Mouse (Mus musculus) kidney, postnatal 10 days (tissue): ENCODE measurements around the gene Insrr.
A peak's percentile ranks its signal among the peaks of the same experiment; 100 is the strongest.
"Not testable (repeated sequence)": the region's sequence is repeated elsewhere in the genome, so short reads cannot be mapped to it uniquely, and the experiment has no call there.

ENCODE experiments used
- DNase-seq: peaks from one replicate; pipeline ENCODE4 v3.0.0; 2021; ENCODE audit warnings: mixed read lengths

The Insrr gene

GRCm38 (mm10) chr3:87779086-87779485, 17.7 kb upstream of the Insrr start:
- no peak for DNase-seq

- DNase-seq: peak; percentile 38
Observed at GRCm38 (mm10) chr3:87783282-87784023, 13.3 kb upstream of the Insrr start.

- DNase-seq: no peak
Observed at GRCm38 (mm10) chr3:87785156-87785555, 11.6 kb upstream of the Insrr start.

GRCm38 (mm10) chr3:87785626-87786214, 11.0 kb upstream of the Insrr start:
- DNase-seq: no peak

GRCm38 (mm10) chr3:87789248-87789647, 7.5 kb upstream of the Insrr start:
- no peak for DNase-seq

GRCm38 (mm10) chr3:87789768-87790167, 7.0 kb upstream of the Insrr start:
- DNase-seq: no peak

GRCm38 (mm10) chr3:87794922-87795325, 1.8 kb upstream of the Insrr start, which contains the start of gene Ntrk1:
Gene Ntrk1, minus strand, starts transcription at chr3:87795162.
- peak; percentile 50 for DNase-seq

GRCm38 (mm10) chr3:87795336-87796277, 1.1 kb upstream of the Insrr start:
- DNase-seq: peak; percentile 85

GRCm38 (mm10) chr3:87801681-87802080, 4.9 kb downstream of the Insrr start:
- DNase-seq: peak; percentile 46

GRCm38 (mm10) chr3:87804038-87804677, 7.4 kb downstream of the Insrr start:
- no peak for DNase-seq

GRCm38 (mm10) chr3:87809322-87809962, 12.7 kb downstream of the Insrr start:
- peak; percentile 38 for DNase-seq

- no peak for DNase-seq
Observed at GRCm38 (mm10) chr3:87811297-87811696, 14.5 kb downstream of the Insrr start.

- no peak for DNase-seq
Observed at GRCm38 (mm10) chr3:87812413-87812812, 15.7 kb downstream of the Insrr start.

GRCm38 (mm10) chr3:87812873-87813272, 16.1 kb downstream of the Insrr start:
- peak; percentile 74 for DNase-seq

GRCm38 (mm10) chr3:87816166-87816565, 19.4 kb downstream of the Insrr start:
- DNase-seq: peak; percentile 58

- DNase-seq: peak; percentile 89
Observed at GRCm38 (mm10) chr3:87816646-87817093, 19.9 kb downstream of the Insrr start.

GRCm38 (mm10) chr3:87818226-87818625, 21.5 kb downstream of the Insrr start:
- DNase-seq: peak; percentile 17

- not testable (repeated sequence) for DNase-seq
Observed at GRCm38 (mm10) chr3:87824206-87824605, 27.5 kb downstream of the Insrr start, which contains the start of gene Pear1. Gene Pear1, minus strand, starts transcription at chr3:87824306.

- no peak for DNase-seq
Observed at GRCm38 (mm10) chr3:87828435-87828834, 31.7 kb downstream of the Insrr start.

- no peak for DNase-seq
Observed at GRCm38 (mm10) chr3:87829025-87829424, 32.3 kb downstream of the Insrr start.

- no peak for DNase-seq
Observed at GRCm38 (mm10) chr3:87832109-87832859, 35.5 kb downstream of the Insrr start.
